Mouse (Mus musculus) liver, embryonic 14 days (tissue): Measurements from ENCODE around the gene Gdpd2. TPM values are rescaled to one million over a fixed set of nuclear protein-coding genes. Genes with fewer than 3 reads are reported as not detected.

Experiments
- polyA plus RNA-seq: library from polyadenylated mRNA; depleted of rRNA; stranded (reverse); fragments of >200 nt; gene quantifications from 2 replicates; pipeline ENCODE4 v1.2.3, GENCODE M21; 2012; rRNA removed

The Gdpd2 gene
- polyA plus RNA-seq, result 0.28 and 0.44 TPM in 2 replicates

GRCm38 (mm10) chrX:100729665-100730188, at the start of gene Gdpd2:
Gene Gdpd2, plus strand, starts transcription at chrX:100729873.

DNA sequence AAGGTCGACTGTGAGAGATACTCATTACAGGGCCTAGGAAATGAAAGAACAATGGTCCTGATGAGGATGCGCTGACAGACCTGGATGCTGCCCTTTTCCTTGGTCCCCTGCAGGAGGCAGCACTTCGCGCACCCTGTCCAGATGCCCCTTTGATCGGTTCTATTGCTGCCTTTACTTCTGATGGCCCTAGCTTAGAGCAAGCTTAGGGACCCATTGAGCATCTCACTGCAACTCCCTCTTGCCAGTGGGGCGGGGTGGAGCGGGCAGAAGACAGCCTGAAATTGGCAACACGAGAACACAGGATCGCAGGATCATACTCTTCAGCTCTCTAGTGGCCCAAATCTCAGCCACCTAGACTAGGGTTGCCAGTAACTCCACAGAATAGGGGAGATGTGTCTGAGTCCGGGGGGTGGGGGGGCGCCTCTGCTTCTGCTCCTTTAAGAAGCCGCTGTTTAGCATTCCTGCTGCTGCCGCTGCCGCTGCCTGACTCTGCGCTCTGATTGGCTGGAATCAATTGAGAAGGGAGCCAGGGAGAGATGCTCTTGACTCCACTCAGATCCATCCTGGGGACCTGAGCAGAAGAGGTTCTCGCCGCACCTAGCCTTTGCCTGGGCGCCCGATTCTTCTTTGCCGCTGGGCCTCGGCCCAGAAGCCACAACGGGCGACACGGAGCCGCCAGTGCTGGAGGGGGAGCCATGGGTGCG, 37.7 kb downstream of the Gdpd2 start, which contains the start of gene Dlg3:
Gene Dlg3 (plus strand): TSS at position 542 of the 704 bp plus-strand sequence.

Other genes starting within 250 kb of the Gdpd2 start
- gene Igbp1, start 235.6 kb upstream of the Gdpd2 start, polyA plus RNA-seq, result 28.4 and 32.2 TPM in 2 replicates
- gene Dgat2l6, start 205.0 kb upstream of the Gdpd2 start, polyA plus RNA-seq, result 0.01 TPM in 1 of 2 replicates, not detected in the other
- not detected in 2 replicates for gene Awat1, start 157.6 kb upstream of the Gdpd2 start, polyA plus RNA-seq
- gene P2ry4, start 135.0 kb upstream of the Gdpd2 start, polyA plus RNA-seq, result 0.15 and 0.20 TPM in 2 replicates
- gene Arr3, start 124.4 kb upstream of the Gdpd2 start, polyA plus RNA-seq, result not detected in 2 replicates
- gene Kif4, start 104.1 kb upstream of the Gdpd2 start, polyA plus RNA-seq, result 14.6 and 16.9 TPM in 2 replicates
- gene Pdzd11, start 103.3 kb upstream of the Gdpd2 start, polyA plus RNA-seq, result 29.0 and 29.5 TPM in 2 replicates
- gene Dlg3, start 37.8 kb downstream of the Gdpd2 start, polyA plus RNA-seq, result 1.9 and 2.3 TPM in 2 replicates